Mouse (Mus musculus): ENCODE data around the gene Dvl2.
"Not testable (repeated sequence)": the region's sequence is repeated elsewhere in the genome, so short reads cannot be mapped to it uniquely, and the experiment has no call there.

Gene Dvl2

DNA sequence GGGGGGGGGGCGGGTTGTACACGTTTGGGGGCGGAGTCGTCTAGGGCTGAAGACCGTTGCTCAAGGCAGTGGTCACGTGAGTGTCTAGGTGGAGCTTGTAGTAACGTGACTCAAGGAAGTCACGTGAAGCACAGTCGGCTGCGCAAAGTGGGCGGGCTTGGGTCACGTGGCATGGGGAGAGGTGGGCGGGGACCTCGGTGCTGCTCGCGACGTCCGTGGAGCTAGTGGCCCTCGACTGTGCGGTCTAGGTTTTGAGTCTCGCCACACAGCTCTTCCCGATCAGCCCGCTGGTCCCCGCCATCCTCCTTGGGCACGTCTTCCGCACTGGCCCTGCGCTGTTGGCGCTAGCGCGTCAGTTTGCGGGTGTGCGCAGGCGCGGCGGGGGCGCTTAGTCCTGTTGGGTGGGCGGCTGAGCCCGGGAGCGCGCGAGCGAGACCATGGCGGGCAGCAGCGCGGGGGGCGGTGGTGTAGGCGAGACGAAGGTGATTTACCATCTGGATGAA is at the start of gene Dvl2:
Dvl2 (plus strand) TSS at position 200 of the 503 bp plus-strand sequence.
- peak; percentile 89 for DNase-seq (ENCODE audit: low spot score)

DNA sequence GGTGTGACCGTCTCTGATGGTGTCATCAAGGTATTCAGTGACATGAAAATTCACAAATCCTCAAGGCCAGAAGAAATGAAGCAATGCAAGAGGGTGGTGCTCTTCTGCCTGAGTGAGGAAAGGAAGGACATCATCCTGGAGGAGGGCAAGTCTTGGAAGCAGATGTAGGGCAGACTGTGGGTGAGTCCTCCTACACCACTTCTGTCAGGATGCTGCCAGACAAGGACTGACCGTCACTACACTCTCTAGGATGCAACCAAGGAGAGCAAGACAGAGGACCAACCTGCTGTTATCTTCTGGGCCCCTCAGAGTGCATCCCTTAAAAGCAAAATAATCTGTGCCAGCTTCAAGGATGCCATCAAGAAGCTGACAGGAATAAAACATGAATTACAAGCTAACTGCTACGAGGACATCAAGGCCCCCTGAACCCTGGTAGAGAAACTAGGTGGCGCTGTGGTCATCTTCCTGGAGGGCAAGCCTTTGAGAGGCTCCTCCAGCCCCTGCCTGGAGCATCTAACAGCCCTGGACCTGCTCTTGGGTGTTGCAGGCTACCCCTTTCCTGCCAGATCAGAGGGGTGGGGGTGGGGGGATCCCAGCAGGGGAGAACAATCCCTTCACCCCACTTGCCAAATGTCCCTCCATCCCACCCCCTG is 49.5 kb upstream of the Dvl2 start:
- DNase-seq (ENCODE audit: low spot score), result no peak

- DNase-seq (ENCODE audit: low spot score), result no peak
Measured at GRCm38 (mm10) chr11:69952274-69952673, 48.1 kb upstream of the Dvl2 start.

- no peak for DNase-seq (ENCODE audit: low spot score)
Measured at GRCm38 (mm10) chr11:69953267-69953915, 47.0 kb upstream of the Dvl2 start.

GRCm38 (mm10) chr11:69955618-69956017 is 44.8 kb upstream of the Dvl2 start:
- DNase-seq (ENCODE audit: low spot score), result not testable (repeated sequence)

- no peak for DNase-seq (ENCODE audit: low spot score)
Measured at GRCm38 (mm10) chr11:69956218-69956617, 44.2 kb upstream of the Dvl2 start.

DNA sequence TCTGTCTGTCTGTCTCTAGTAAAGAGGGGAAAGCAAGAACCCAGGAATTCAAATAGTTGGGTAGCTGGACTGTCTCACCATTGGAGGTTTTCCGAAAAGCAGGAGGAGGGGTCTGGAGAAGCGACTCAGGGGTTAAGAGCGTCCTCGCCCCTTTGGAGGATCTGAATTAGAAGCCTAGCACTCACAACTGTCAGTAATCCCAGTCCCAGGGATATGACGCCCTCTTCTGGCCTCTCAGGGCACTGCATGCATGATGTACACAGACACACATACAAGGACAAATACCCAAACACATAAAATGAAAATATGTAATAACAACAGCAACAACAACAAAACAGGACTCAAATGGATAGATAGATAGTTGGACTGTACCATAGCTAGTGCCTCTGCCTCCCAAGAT is 39.8 kb upstream of the Dvl2 start:
- no peak for DNase-seq (ENCODE audit: low spot score)

DNA sequence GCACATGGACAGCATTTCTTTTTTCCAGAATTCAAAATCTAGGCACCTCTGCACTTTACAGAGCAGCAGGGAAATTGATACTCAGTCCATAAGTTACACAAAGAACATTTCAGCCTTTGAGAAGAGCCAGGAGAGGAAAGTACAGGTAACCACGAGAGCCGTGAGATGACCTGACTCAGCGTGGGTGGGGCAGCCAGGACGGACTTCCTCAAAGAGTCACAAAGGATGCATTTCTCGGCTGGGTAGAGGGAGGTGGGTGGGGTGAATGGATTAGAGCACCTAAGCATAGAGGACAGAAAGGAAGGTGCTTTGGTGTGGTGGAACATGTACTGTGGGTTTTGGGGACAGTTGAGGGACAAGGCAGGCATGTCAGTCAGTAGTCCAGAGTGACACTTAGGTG is 38.6 kb upstream of the Dvl2 start:
- DNase-seq (ENCODE audit: low spot score), result no peak

- DNase-seq (ENCODE audit: low spot score), result no peak
Measured at GRCm38 (mm10) chr11:69964650-69965270, 35.6 kb upstream of the Dvl2 start, which contains the start of gene Cldn7. Gene Cldn7 (plus strand): TSS chr11:69964779.

- no peak for DNase-seq (ENCODE audit: low spot score)
Measured at GRCm38 (mm10) chr11:69965271-69966005, 35.0 kb upstream of the Dvl2 start.

DNA sequence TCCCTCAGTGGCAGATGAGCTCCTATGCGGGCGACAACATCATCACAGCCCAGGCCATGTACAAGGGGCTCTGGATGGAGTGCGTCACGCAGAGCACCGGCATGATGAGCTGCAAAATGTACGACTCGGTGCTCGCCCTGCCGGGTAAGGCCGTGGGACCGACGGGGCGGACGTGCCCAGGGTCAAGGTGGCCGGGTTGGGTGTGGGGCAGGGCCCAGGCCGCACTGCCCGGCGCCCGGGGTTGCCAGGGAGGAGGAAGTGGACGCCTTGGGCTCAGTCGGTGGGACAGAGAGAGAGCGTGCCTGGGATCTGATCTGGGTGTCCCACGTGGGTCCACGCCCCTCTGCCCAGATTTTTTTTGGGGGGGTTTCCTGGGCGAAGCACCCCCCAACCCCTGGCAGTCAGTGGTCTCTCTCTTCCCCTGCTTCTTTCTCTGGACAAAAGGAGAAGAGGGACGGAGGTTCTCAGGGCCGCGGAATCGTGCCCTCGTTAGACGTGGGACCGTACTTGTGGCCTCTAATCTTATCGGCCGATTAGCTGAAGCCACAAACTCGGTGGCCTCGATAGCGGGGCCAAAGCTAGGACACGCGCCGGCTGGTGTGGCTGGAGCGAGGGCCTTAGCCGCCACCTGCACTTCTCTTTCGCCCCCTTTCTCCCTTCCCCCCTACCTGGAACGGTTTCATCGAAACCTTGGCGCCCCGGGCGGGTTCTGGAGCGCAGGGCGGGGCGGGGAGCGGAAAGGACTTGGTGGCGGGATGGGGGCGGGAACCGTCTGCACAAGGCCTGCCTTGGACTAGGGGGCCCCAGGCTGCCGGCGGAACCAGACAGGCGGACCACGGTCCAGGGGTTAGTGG is 34.2 kb upstream of the Dvl2 start:
- no peak for DNase-seq (ENCODE audit: low spot score)

- DNase-seq (ENCODE audit: low spot score), result no peak
Measured at GRCm38 (mm10) chr11:69966860-69967517, 33.4 kb upstream of the Dvl2 start.

DNA sequence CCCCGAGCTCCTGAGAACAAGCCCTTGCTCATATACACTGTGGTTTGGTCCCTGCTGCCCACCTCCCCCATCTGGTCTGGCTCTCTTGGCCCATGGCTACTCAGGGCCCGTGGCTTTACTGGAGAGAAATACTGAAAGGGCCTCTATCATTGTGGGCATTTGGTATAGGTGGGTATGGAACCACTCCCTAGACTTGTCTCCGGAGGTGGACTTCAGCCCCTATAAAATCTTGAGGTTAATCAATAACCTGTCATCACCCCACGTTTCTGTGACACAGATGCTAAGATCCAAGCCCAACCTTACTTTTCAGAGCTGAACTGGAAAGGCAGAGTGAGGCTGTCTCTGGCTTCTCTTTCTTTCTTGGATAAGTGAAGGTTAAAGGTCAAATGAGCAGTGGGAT is 31.6 kb upstream of the Dvl2 start:
- no peak for DNase-seq (ENCODE audit: low spot score)

GRCm38 (mm10) chr11:69970222-69970621 is 30.2 kb upstream of the Dvl2 start:
- DNase-seq (ENCODE audit: low spot score), result no peak

DNA sequence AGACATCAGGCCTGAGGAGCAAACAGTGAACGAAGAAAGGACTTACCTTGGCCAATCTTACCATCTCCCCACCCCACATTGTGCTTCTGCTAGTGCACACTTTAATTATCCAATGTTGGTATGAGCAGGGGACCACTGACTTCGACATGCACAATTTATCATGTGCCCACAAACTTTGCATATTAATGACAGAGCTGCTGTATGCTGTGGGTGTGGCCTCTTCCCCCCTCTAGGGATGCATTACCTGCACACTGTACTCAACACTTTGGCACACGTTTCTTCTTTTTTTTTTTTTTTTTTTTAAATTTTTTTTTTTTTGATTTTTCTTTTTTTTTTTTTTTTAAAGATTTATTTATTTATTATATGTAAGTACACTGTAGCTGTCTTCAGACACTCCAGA is 29.6 kb upstream of the Dvl2 start:
- no peak for DNase-seq (ENCODE audit: low spot score)

DNA sequence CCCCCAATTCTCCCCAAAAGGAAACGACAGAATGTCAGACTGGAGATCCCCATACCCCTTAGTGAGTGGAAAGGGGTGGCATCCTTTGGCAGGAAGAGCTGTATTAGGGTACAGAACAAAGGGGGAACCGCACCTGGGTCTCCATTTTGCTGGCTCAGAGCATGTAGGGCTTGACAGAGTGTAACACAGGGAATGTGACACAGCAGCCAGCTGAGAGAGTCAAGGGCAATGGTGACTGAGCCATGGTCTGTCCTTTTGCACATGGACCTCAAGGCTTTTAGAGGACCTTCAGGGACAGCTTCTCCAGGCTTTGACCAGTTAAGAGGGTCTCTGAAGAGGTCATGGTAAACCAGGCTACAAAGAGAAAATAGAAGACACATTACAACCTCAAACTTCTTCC is 25.5 kb upstream of the Dvl2 start:
- no peak for DNase-seq (ENCODE audit: low spot score)

DNA sequence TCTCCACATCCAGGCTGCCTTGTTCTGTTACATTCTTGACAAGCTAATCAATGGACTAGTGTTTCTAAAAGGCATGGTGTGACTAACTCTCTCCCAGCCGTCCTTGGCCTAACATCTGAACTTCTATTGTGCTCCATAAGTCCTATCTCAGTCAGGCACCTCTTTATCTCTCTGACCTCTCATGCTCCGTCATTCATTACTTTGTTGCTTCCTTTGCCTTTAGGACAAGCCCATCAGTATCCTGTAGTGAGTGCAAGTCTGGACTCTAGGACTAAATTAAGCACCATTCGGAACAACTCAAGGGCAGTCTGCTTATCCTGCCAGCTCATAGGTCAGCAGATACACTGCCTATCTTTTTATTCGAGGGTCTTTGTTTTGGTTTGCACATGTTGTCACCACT is 24.1 kb upstream of the Dvl2 start:
- DNase-seq (ENCODE audit: low spot score), result no peak

- DNase-seq (ENCODE audit: low spot score), result no peak
Measured at GRCm38 (mm10) chr11:69979827-69980195, 20.6 kb upstream of the Dvl2 start.

DNA sequence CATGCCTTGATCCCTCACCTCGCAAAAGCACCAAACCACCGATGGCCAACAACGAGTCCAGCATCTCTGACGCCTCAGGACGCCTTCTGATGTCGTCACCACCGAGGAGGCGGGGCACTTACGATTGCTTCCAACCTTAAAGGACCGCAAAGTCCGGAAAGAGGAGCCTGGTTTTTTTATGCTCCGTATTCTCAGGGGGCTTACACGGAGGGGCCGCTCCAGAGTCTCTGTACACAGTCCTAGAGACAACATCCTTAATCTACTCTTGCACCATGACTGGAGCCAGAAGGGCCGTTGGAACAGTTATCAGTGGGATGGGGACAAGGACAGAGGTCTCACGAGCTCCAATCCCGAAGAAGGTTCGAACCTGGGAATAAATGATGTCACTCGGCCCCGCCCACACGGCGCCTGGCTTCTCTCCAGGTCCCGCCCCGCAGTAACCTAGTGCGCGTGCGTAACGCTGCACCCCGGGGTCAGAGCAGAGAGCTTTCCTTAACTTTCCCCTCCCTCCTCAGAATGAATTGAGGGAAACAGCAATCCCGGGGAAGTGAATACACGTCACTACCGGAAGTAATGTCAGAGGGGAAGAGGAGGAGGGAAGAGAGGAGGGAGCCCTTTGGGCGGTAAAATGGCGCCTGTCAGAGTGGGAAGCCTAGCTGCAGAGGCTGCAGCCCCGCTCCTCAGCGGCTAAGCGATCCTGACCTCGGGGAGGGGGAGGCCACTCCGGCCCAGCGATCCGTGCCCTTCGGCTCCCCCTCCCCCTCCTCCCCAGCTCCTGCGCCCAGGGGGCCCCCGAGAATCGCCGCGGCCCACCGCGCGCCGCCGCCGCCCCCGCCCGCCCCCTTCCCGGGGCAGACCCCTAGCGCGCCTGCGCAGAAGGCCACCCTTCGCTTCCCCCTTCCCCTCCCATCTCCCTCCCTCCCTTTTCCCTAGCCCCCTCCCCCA is 19.9 kb upstream of the Dvl2 start:
- DNase-seq (ENCODE audit: low spot score), result peak; percentile 98
